Mouse (Mus musculus) spleen, adult 2 months (tissue): ENCODE results near the gene Mrvi1.

Experiments
- CTCF ChIP-seq: fragments of 200-500 bp; IDR thresholded peaks from 2 replicates; pipeline ENCODE4 v1.5.1; 2011; ENCODE audit warnings: mild to moderate bottlenecking, inconsistent platforms; ENCODE audit not compliant: insufficient read depth, insufficient read length, insufficient replicate concordance; ENCODE audit errors: extremely low read depth
- POLR2A ChIP-seq: fragments of 200-500 bp; IDR thresholded peaks from 2 replicates; pipeline ENCODE4 v1.6.1; 2011; ENCODE audit warnings: low read depth, low read length, inconsistent platforms

GRCm38 (mm10) chr7:111016921-111017320 is 34.7 kb upstream of the Mrvi1 start:
- TF ChIP-seq CTCF (no peak), POLR2A (no peak)
